Mouse (Mus musculus) skeletal muscle tissue, postnatal 0 days (tissue): ENCODE results near the gene Olfr1228. TPM values are rescaled to one million over a fixed set of nuclear protein-coding genes. Genes with fewer than 3 reads are reported as not detected.

ENCODE experiments used
- polyA plus RNA-seq: library from polyadenylated mRNA; unstranded; fragments of >200 nt; fragmentation: Nextera tagmentation; extraction: Ambion mirVana; gene quantifications from 2 replicates; pipeline ENCODE4 v1.2.1, GENCODE M21; 2015

Gene Olfr1228
- polyA plus RNA-seq: not detected in 2 replicates

DNA sequence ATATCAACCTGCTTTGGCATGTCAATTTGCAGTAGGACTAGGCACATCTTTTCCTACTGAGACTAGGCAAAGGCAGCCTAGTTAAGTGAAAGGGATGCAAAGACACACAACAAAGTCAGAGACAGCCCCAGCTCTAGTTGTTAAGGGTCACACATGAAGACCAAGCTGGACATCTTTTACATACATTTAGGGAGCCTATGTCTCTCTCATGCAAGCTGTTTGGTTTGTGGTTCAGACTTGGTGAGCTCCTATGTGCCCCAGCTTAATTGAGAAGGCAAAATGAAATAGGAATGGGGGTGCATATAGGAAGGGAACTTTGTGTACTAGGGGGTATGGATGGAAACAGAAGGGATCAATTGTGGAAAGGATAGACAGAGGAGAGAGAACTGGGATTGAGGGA, at the start of gene Olfr1228:
TSS of gene Olfr1228 (minus strand) at position 101 of the 400 bp plus-strand sequence.

DNA sequence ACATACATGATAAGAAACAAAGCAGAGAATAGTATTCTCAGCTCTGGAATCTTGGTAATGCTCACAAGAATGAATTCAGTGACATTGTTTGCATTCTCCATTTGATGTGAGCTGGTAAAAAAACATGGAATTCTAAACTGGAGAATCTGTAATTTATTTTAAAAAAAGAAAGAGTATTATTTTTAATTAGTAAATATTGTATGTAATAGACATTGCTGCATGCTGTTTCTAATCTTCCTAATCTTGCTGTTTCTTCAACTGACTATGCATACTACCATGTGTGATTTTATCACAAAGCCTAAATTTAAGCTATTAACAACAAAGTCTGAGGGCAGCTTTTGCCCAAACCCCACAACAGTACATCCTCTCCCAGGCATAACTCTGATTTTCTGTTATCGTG, 43.3 kb upstream of the Olfr1228 start, which contains the start of gene Olfr1230:
TSS of gene Olfr1230 (minus strand) at position 101 of the 400 bp plus-strand sequence.

DNA sequence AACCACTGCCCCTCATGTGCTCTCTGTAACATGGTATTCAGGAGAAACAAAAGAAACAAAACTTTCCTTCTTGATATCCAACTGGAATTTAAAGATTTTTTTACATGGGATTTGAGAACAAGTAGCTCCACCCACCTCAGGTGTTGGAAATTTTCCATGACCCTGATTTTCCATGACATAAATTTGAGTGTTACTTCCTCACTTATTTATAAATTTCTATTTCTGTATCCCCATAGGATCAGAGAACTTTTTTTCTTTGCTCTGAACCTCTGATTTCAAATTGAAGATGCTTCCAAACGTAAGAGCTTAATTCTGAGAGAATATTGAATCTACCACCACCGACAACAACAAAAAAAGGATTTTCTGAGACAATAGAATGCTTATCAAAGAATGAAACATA, 34.1 kb upstream of the Olfr1228 start, which contains the start of gene Olfr1229:
TSS of gene Olfr1229 (minus strand) at position 101 of the 400 bp plus-strand sequence.

DNA sequence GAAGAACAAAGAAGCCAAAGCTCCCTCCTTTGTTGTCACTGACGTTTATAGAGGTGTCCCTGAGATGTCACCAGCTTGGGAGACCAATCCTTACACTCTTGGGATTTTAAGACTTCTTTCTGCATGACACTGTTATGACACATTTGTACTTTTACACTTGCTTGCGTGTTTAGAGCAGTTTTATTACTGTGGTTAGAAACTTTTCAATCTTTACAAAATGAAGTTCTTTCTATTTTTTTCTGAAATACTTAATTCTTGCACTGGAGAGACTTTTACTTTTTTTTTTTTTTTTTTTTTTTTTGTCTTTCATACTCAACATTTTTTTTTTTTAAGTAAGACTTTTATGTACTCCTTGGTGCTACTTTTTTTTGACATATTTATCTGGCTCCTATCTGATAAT, 53.9 kb downstream of the Olfr1228 start, which contains the start of gene Olfr1226:
TSS of gene Olfr1226 (minus strand) at position 101 of the 400 bp plus-strand sequence.

Other genes starting within 250 kb of the Olfr1228 start
- not detected in 2 replicates for gene Olfr1215, start 247.1 kb downstream of the Olfr1228 start, polyA plus RNA-seq
- gene Olfr1216, start 235.7 kb downstream of the Olfr1228 start, polyA plus RNA-seq: not detected in 2 replicates
- gene Olfr1217, start 222.0 kb downstream of the Olfr1228 start, polyA plus RNA-seq: not detected in 2 replicates
- gene Olfr1218, start 192.9 kb downstream of the Olfr1228 start, polyA plus RNA-seq: not detected in 2 replicates
- not detected in 2 replicates for gene Olfr1219, start 170.5 kb downstream of the Olfr1228 start, polyA plus RNA-seq
- not detected in 2 replicates for gene Olfr1220, start 147.2 kb downstream of the Olfr1228 start, polyA plus RNA-seq
- not detected in 2 replicates for gene Olfr1221, start 136.8 kb downstream of the Olfr1228 start, polyA plus RNA-seq
- gene Olfr1222, start 121.0 kb downstream of the Olfr1228 start, polyA plus RNA-seq: not detected in 2 replicates
- not detected in 2 replicates for gene Olfr1223, start 102.5 kb downstream of the Olfr1228 start, polyA plus RNA-seq
- gene Olfr1224-ps1, start 90.0 kb downstream of the Olfr1228 start, polyA plus RNA-seq: not detected in 2 replicates
- gene Olfr1225, start 79.4 kb downstream of the Olfr1228 start, polyA plus RNA-seq: not detected in 2 replicates
- gene Olfr1226, start 54.0 kb downstream of the Olfr1228 start, polyA plus RNA-seq: not detected in 2 replicates
- not detected in 2 replicates for gene Olfr1229, start 34.0 kb upstream of the Olfr1228 start, polyA plus RNA-seq
- not detected in 2 replicates for gene Olfr1230, start 43.2 kb upstream of the Olfr1228 start, polyA plus RNA-seq
- not detected in 2 replicates for gene Olfr1231, start 53.0 kb upstream of the Olfr1228 start, polyA plus RNA-seq
- not detected in 2 replicates for gene Olfr1232, start 75.6 kb upstream of the Olfr1228 start, polyA plus RNA-seq
- not detected in 2 replicates for gene Olfr1233, start 88.3 kb upstream of the Olfr1228 start, polyA plus RNA-seq
- gene Olfr1234, start 110.8 kb upstream of the Olfr1228 start, polyA plus RNA-seq: not detected in 2 replicates
- not detected in 2 replicates for gene Olfr1238, start 155.6 kb upstream of the Olfr1228 start, polyA plus RNA-seq
- gene Olfr1239, start 166.3 kb upstream of the Olfr1228 start, polyA plus RNA-seq: not detected in 2 replicates
- gene Olfr1240, start 188.9 kb upstream of the Olfr1228 start, polyA plus RNA-seq: not detected in 2 replicates
- not detected in 2 replicates for gene Olfr1241, start 233.1 kb upstream of the Olfr1228 start, polyA plus RNA-seq
- not detected in 2 replicates for gene Olfr1242, start 244.3 kb upstream of the Olfr1228 start, polyA plus RNA-seq